Mouse (Mus musculus) kidney, adult 11 months (tissue): ENCODE results near the gene Stk4.
"Not testable (repeated sequence)": the region's sequence is repeated elsewhere in the genome, so short reads cannot be mapped to it uniquely, and the experiment has no call there.

Source experiments
- DNase-seq: peaks from one replicate; pipeline ENCODE4 v3.0.0; 2022

The Stk4 gene

GRCm38 (mm10) chr2:164070142-164070764, at the start of gene Stk4:
Stk4 (plus strand) TSS chr2:164070322.
- DNase-seq = no peak

DNA sequence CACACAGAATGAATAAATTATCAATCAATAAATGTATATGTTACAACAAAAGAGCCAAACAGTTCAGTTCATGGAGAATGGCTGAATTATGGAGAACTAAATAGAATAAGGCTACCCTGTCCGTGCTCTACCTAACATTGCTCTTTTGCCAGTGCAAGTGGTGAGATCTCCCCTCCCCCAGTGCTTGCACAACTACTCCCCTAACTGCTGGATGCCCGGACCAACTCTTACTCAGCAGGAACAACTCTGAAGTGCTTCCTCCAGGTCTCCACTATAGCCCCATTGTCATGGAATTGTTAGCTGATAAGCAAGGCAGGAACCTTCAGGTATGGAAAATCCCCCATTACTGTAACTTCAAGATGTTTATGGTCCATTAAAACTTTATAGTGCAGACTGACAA, 48.0 kb upstream of the Stk4 start:
- DNase-seq = no peak

- DNase-seq = no peak
These were observed 45.0 kb upstream of the Stk4 start, which contains the start of gene Pabpc1l for GRCm38 (mm10) chr2:164025150-164025549. Pabpc1l (plus strand) TSS chr2:164025450.

- no peak for DNase-seq
These were observed 39.0 kb upstream of the Stk4 start for GRCm38 (mm10) chr2:164031147-164031546.

GRCm38 (mm10) chr2:164032973-164033372, 37.1 kb upstream of the Stk4 start:
- DNase-seq = no peak

DNA sequence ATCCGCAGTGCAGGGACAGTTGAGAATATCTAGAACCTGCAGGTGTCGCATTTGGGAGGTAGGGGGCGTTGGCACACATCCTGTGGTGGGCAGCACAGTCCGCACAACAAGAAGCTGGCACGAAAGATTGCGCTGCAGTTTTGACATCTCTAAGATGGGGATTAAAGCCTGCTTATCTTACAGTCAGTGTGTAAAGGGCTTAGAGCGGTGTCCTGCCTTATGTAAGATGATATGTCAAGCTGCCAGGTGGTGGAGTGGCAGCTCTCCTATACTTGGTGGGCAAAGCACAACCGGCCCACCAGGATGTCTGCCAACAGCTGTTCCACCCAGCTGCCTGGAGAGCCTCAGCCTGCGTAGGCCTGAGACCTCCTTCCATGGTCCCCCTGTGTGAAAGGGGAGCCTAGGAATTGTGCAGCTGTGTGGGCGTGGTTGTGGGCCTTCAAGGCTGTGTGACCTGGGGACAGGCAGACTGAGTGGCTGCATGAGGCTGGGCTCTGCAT, 33.6 kb upstream of the Stk4 start:
- no peak for DNase-seq

GRCm38 (mm10) chr2:164038407-164039028, 31.6 kb upstream of the Stk4 start:
- no peak for DNase-seq

DNA sequence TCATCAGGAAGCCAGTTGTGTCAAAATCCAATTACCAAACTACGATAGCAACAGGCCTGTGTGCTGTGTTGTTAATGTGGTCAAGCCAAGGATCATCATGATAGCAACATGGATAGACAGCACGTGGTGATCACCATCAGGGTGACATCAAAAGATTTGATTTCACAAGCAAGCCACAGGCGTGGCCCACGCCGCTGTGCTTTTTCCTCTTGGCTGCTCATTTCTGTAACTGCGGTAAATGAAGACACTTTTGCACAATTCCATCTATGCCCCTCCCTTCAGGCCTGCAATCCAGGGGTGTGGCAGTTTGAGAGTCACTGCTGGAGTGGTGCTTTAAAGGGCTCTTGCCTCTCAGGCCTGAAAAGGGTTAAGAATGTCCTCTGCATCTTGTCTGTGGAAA, 29.2 kb upstream of the Stk4 start:
- DNase-seq = no peak

- DNase-seq = no peak
These were observed 28.6 kb upstream of the Stk4 start for GRCm38 (mm10) chr2:164041523-164041922.

DNA sequence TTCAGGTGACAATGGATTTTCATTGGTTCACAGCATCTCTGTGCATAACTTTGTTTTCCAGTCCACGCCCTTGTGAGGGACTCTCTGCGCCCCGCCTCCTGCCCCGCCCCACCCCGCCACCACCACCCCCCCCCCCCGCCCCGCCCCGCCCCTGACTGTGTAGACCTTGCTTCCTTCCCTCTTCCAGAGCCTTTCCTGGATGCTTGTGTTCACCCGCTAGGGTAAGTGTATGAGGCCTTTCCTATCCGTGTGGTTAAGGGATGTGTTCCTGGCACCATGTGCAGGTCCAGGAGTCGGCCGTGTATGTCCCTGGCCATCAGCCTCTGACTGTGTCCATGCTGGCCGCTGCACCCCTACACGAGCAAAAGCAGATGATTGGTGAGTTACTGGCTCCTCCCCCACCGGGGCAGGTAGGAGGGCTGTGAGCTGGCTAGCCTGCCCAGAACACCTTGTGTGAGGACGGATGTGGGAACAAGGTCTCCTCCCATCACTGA, 22.9 kb upstream of the Stk4 start:
- peak; percentile 59 for DNase-seq

- DNase-seq = no peak
These were observed 16.4 kb upstream of the Stk4 start for GRCm38 (mm10) chr2:164053767-164054166.

DNA sequence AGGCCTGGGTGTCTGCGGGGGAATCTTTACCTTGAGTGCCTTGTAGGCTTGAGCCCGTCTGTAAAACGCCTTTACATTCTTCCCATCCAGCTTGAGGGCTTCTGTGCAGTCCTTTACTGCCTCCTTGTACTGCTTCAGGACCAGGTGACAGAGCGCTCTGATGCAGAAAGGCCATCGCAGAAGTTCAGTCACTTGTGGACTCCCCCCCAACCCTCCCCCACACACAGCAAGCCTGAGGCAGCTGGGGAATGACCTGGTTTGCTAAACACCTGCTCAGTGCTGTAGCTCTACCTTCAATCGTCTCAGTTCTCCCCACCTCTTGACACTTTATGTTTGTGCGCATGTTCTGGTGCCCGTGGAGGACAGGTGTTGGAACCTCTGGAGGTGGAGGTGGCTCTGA, 15.5 kb upstream of the Stk4 start:
- no peak for DNase-seq

GRCm38 (mm10) chr2:164059634-164060235, 10.4 kb upstream of the Stk4 start:
- peak; percentile 26 for DNase-seq

- peak; percentile 93 for DNase-seq
These were observed 779 bp downstream of the Stk4 start, which contains the start of gene Tomm34 for GRCm38 (mm10) chr2:164070765-164071436. Tomm34 (minus strand) TSS chr2:164071169.

DNA sequence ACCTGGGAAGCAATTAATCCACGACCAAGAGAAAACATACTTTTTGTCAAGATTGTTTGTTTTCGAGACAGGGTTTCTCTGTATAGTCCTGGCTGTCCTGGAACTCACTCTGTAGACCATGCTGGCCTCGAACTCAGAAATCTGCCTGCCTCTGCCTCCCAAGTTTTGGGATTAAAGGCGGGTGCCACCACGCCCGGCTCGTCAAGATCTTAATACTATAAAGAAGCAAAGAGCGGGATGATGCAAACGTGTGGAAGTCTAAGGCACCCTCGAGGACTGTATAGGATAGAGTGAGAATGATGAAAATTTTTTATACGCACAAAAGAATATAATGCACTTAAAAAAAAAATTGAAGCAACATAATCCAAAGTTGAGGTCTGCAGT, 1.3 kb downstream of the Stk4 start:
- DNase-seq = not testable (repeated sequence)

DNA sequence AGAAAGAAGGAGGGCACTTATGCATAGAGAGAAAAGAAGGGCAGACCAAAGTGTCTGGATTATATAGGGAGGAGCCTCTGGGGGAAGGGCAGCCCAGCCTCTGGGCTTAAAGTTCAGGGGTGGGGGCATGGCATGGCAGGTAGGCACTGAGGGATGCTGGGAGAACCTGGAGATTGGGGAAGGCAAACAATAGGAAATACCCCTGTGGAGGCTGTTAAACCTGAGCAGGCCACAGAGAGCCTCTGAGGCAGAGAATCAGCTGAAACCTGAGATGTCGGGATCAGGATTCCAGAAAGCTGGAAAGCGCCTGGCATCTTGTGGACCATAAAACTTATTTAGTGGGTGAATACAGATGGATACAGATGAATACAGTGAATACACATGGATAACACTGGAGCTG, 2.0 kb downstream of the Stk4 start:
- DNase-seq = no peak

- no peak for DNase-seq
These were observed 3.0 kb downstream of the Stk4 start for GRCm38 (mm10) chr2:164073120-164073519.

DNA sequence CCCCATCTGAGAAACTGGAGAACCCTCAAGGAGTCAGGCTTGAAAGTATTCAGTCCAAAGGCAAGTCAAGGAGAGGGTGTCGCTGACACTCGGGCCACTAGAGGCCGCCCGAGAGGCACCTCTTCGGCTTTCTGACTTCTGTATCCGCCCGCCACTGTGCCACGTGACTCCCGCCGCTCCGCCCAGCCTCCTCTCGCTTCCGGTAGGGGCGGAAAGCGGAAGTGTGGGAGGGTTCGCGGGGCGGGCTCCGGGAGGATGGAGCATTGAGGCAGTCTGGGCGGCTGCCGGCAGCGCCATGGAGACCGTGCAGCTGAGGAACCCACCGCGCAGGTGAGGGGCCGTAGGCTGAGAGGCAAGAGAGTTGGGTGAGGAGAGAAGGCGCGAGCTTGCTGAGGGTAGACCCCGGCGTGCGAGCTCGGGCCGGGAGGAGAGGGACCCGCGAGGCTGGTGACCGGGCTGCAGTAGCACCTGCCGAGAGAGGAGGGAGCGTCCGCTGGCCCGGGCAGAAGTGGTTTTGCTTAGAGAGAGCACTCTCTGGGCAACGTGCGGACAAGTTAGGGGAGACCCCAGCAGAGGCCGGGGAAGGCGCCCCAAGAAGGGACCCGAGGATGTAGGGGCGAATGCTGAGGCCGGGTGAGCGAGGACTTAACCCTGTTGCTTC, 3.9 kb downstream of the Stk4 start:
- peak; percentile 98 for DNase-seq

DNA sequence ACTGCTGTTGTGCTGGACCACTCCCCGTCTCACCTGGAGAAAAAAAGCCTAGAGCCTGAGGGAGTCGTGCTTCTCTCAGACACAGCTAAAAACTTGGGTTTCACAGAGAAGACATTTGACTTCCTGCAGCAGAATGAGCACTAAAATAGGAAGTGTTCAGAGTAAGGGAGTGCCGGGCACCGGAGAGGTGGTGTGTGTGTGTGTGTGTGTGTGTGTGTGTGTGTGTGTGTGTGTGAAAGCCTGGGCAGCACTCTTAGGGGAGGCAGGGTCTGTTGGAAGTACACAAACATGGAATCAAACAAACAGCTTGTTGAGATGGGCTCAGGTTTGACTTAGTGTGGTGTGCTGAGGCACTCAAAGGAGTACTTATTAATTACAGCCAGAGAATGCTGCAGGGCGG, 5.0 kb downstream of the Stk4 start:
- DNase-seq = no peak

GRCm38 (mm10) chr2:164076874-164077425, 6.8 kb downstream of the Stk4 start:
- DNase-seq = no peak

GRCm38 (mm10) chr2:164077875-164078274, 7.8 kb downstream of the Stk4 start:
- no peak for DNase-seq

DNA sequence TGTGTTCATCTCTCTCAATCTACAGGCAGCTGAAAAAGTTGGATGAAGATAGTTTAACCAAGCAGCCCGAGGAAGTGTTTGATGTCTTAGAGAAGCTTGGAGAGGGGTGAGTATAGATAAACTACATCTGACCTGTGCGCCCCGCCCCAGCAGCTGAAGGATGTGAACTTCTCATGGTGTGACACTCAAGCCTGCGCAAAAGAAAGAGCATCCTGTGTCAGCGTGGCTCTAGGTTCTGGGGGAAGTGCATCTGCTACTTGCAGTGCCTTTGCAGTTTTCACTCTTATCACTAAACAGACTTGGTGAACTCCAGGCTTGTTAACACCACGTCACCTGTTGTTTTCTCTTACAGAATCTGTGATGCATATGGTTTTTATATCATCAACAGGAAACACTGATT, 9.4 kb downstream of the Stk4 start:
- no peak for DNase-seq

- DNase-seq = no peak
These were observed 11.5 kb downstream of the Stk4 start for GRCm38 (mm10) chr2:164081577-164081976.
